Mouse (Mus musculus) A20 (cell line): ENCODE measurements at regions not wholly inside any gene's neighbourhood (a gene's known extent, or its start where the extent isn't known, plus 50 kb on each side); places are given as distances from the start of the nearest gene placed in this dataset.

Source experiments
- DNase-seq: peaks from one replicate; pipeline ENCODE4 v3.0.0-alpha.2; 2011; ENCODE audit warnings: low read depth, low spot score

- no peak for DNase-seq
These were observed 144.2 kb downstream of the Ptger3 start for GRCm38 (mm10) chr3:157710790-157711381.

DNA sequence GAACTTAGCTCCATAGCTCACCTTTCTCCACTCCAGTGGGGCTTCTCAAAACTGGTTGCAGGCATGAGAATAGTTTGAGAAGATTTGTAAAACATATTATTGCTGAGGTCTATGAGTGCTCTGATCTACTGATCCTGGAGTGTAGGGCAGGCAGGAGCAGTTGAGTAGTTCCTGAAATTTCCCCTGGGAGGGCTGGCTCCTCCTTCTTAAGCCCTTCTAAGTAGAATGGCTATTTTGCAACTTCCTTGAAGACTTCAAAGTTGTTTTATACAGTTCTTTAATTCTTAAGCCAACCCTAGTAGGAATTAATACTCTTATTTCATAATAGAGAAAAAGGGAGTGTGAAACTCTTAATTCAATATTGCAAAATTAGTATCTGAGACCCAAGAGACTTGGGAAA is 133.3 kb downstream of the Ptger3 start:
- no peak for DNase-seq

DNA sequence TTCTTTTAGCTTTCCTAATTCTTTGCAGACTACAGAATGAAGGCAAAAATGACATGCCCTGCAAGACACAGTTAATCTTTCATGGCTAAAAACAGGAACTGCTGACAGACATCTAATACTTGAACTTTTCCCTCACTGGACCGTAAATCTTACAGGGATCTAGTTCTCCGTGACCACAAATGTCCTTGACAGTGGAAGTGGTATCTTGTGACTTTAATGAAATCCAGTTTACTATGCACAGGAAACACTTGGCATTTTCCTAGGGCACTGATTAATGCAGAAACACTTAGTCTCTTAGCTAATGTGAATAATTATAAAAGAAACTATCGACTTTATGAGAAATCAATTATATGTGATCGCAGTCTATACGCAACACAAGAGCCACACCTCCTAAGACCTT is 131.8 kb downstream of the Ptger3 start:
- DNase-seq, result no peak

DNA sequence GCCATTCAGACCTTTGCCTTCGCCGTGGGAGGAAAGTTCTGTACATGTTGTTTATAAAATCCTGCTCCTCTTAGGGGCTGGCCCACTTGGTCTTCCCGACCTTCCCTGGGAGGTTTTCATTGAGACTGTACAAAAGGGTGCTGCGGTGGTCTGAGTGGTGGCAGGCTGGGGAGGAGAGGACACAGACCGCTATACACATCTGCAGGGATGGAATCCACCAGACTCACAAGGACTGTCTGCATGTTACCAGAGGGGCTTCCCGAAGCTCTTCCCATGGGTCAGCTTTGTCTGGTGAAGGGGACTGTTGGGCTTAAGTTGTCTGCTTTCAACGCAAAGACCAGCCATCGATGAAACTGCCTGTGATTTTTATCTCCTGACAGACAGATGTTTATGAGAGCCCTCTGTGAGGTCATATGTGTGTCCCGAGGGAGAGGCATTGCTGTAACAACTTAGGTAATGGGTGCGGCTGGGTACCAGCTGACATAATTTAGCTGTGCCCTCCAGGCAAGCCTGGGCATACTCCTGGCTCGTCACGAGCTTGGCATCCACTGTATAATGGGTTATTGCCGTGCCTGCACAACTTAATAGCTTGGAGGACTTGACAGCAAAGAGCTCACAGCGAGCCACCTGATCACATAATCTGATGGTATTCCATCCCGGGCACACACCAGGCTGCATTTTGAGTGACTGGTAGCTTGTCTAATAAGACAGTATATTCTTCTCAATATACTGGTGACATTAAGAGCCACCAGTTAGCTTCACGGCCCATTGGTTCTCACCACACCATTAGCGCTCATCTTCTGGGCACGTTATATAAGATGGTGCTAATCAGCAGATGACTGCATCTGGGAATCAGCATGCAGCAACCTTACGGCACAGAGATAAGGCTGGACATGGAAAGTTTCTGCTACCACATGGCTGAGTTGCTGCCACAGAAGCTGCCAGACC is 128.7 kb downstream of the Ptger3 start:
- no peak for DNase-seq
